Mouse (Mus musculus) midbrain, embryonic 13.5 days (tissue): Measurements from ENCODE around the gene Chst14. TPM values are rescaled to one million over a fixed set of nuclear protein-coding genes. Genes with fewer than 3 reads are reported as not detected.

Experiments used
- ATAC-seq: fragments of 200-750 bp; cut with Nextera tagmentation; 2 replicates; pipeline ENCODE4 v1.8.0; 2017; ENCODE audit warnings: mild to moderate bottlenecking, moderate TSS enrichment, moderate library complexity
- H3K27ac ChIP-seq: fragments of 300-500 bp; sonication (generic); 2 replicates; pipeline ENCODE4 v1.5.1; 2015; ENCODE audit warnings: inconsistent platforms, mild to moderate bottlenecking, moderate library complexity
- H3K27me3 ChIP-seq: fragments of 300-500 bp; sonication (generic); 2 replicates; pipeline ENCODE4 v1.6.1; 2015; ENCODE audit warnings: mild to moderate bottlenecking, inconsistent platforms
- H3K36me3 ChIP-seq: fragments of 300-500 bp; sonication (generic); 2 replicates; pipeline ENCODE4 v1.6.1; 2015; ENCODE audit warnings: mild to moderate bottlenecking, inconsistent platforms
- H3K4me1 ChIP-seq: fragments of 300-500 bp; sonication (generic); replicated peaks from 2 replicates; pipeline ENCODE4 v1.6.1; 2015; ENCODE audit warnings: inconsistent platforms
- H3K4me2 ChIP-seq: fragments of 300-500 bp; sonication (generic); replicated peaks from 2 replicates; pipeline ENCODE4 v1.6.1; 2015; ENCODE audit warnings: moderate library complexity, mild to moderate bottlenecking, inconsistent platforms
- H3K4me3 ChIP-seq: fragments of 300-500 bp; sonication (generic); replicated peaks from 2 replicates; pipeline ENCODE4 v1.5.1; 2015; ENCODE audit warnings: mild to moderate bottlenecking, inconsistent platforms
- H3K9ac ChIP-seq: fragments of 300-500 bp; sonication (generic); replicated peaks from 2 replicates; pipeline ENCODE4 v1.6.1; 2015; ENCODE audit warnings: mild to moderate bottlenecking, inconsistent platforms
- H3K9me3 ChIP-seq: fragments of 300-500 bp; sonication (generic); 2 replicates; pipeline ENCODE4 v1.6.1; 2016; ENCODE audit warnings: mild to moderate bottlenecking, inconsistent platforms
- WGBS: fragments of 180-500 bp; shearing (Covaris S2); methylation state at CpG from one replicate; pipeline ENCODE4 v1.1.7; 2015; 5-methylcytosine and 5-hydroxymethylcytosine counted together
- polyA plus RNA-seq: library from polyadenylated mRNA; unstranded; fragments of >200 nt; fragmentation: Nextera tagmentation; extraction: Ambion mirVana; gene quantifications from 2 replicates; pipeline ENCODE4 v1.2.1, GENCODE M21; 2015

Gene Chst14
- polyA plus RNA-seq = 6.2 and 6.6 TPM in 2 replicates

DNA sequence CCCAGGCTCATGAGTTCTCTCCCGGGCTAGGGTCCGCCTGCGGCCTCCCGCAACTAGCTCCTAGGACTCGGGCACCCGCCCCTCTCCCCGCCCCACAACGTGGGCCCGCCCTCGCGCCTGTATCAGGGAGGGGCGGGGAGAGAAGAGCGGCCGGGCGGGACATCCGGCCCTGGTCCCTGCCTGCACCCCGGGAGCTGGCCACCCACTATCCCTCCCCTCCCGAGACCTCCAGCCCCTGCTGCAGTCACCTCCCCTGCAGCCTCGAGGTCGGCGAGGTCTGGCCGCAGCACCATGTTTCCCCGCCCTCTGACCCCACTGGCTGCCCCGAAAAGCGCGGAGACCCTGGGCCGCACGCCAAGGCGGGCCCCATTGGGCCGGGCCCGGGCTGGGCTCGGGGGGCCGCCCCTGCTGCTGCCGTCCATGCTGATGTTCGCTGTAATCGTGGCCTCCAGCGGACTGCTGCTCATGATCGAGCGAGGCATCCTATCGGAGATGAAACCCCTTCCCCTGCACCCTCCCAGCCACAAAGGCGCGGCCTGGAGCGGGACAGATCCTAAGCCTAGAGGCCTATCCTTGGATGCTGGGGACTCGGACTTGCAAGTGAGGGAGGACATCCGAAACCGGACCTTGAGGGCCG, at the start of gene Chst14:
Chst14 (plus strand) TSS at position 136 of the 637 bp plus-strand sequence.
- peak within 1 kb of the TSS; percentile 92 for H3K4me2 ChIP-seq
- ATAC-seq = peak; percentile 86
- under 1% methylated on average over 47 of the region's 47 CpGs for WGBS

DNA sequence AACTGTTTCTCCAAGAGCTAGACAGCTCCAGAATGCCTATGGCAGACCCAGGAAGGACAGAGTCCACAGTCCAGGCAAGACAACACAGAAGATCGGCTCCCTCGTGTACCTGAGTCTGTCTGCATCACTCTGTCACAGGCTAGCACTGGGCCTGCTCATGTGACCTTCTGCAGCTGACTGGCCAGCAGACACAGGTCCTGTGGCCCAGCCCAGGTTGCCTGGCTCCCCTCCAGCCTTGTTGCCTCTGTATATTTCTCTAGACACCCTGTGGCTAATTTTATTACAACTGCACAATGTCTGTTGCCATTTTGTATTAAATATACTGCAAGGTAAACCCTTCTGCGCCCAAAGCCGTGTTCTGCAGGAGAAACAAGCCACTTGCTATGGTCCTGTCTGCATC, 45.3 kb upstream of the Chst14 start:
- WGBS = 88% methylated on average over 4 of the region's 4 CpGs
- ATAC-seq = no peak
- H3K4me2 ChIP-seq = no peak overlapping the region
- peaks cover 23% of the 10 kb centered on the region for H3K27me3 ChIP-seq
- H3K9me3 ChIP-seq = no peaks in the 10 kb centered on the region
- H3K27ac ChIP-seq = no peak overlapping the region
- H3K4me1 ChIP-seq = peaks cover 5% of the 10 kb centered on the region; the same call in 1 of the 2 replicates
- H3K36me3 ChIP-seq = peaks cover 27% of the 10 kb centered on the region
- H3K4me3 ChIP-seq = no peak overlapping the region
- no peak overlapping the region for H3K9ac ChIP-seq

More for the DNA sequence above, at the start of gene Chst14:
- Histone ChIP-seq H3K9me3 (no peaks in the 10 kb centered on the region), H3K36me3 (peaks cover 29% of the 10 kb centered on the region), H3K9ac (peak within 1 kb of the TSS; percentile 61), H3K27ac (no peak within 1 kb of the TSS), H3K27me3 (no peaks in the 10 kb centered on the region), H3K4me3 (peak within 1 kb of the TSS; percentile 61), H3K4me1 (peaks cover 35% of the 10 kb centered on the region)

DNA sequence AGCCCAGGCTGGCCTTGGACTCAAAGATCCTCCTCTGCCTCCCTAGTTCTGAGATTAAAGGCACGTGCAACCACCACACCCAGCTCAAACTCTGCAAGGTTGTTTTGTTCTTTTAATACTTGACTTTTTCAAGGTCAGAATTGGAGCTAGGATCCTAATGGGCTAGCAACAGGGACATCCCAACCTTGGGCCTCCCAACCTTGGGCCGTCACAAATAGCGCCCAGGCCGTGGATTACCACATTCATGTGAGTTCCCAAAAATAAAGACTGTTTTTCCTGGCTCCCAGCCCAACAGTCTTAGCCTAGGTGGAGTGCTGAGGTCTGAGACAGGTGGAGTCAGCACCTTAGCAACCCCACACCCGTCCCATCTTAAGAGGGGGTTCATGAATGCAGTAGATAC, 44.3 kb upstream of the Chst14 start:
- Histone ChIP-seq H3K4me1 (peaks cover 5% of the 10 kb centered on the region; the same call in 1 of the 2 replicates), H3K9me3 (no peaks in the 10 kb centered on the region), H3K27ac (no peak overlapping the region), H3K36me3 (peaks cover 19% of the 10 kb centered on the region), H3K27me3 (peaks cover 26% of the 10 kb centered on the region), H3K4me2 (no peak overlapping the region), H3K9ac (no peak overlapping the region), H3K4me3 (no peak overlapping the region)
- ATAC-seq = no peak
- 86% methylated on average over 5 of the region's 5 CpGs for WGBS

DNA sequence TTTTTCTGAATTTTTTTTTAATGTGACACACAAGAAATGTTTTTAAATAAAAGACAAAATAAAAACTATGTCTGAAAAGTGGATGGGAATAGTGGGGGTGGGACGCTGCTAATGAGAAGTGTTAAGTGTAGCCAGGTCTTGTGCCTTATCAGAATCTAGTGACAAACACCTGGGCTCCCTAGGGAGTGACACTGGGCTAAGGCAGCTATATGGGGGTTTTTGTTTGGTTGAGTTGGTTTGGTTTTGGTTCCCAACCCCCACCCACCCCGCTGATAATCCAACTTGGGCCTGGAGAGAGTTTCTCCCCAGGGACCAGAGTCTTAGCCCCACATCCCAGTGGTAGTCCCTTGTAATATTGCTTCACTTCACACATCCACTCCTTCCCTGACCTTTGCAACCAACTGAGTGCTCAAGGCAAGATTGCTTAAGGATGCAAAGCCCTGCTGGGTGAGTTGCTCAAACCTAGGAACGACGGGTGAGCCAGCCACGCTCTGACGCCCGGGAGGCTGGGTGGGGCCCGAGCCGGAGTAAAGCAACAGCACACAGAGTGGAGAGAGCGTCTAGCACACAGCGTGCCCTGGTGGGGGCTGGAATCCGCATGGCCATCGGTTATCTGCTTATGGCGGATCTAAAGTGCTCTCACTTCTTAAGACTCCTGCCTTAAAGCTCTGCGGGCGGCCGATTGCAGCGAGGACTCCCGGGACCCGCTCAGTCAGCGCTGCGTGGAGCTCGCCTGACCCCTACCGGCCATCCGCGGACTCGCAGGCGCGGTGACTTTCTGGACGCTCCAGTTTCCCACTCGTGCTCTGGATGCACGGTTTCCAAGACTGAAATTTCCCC, 43.2 kb upstream of the Chst14 start:
- Histone ChIP-seq H3K27me3 (peaks cover 31% of the 10 kb centered on the region), H3K36me3 (peaks cover 9% of the 10 kb centered on the region; the same call in 1 of the 2 replicates), H3K4me3 (peak overlapping the region; percentile 40), H3K4me1 (peaks cover 12% of the 10 kb centered on the region), H3K9me3 (no peaks in the 10 kb centered on the region), H3K4me2 (peak overlapping the region; percentile 72), H3K27ac (no peak overlapping the region), H3K9ac (peak overlapping the region; percentile 64)
- peak; percentile 89 for ATAC-seq
- WGBS = 2% methylated on average over 32 of the region's 32 CpGs

DNA sequence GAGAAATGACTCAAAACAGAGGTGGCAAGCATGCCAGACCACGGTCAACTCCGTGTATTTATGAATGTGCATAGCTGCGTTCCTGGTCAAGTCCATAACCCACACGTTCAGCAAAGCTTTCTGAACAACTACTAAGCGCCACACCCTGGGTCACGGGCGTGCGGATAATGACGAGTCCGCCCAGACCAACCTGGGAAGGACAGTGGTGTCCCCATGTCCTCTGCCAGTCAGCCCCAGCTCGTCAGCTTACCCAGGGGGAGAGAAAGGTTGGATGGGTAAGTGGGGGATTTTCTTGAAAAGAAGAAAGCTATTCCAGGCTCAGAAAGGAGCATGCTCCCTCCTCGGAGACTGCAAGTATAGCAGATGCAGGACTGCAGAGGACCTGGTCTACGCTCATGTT, 38.9 kb upstream of the Chst14 start:
- ATAC-seq = peak; percentile 35
- Histone ChIP-seq H3K9ac (peak overlapping the region; percentile 25; the same call in 1 of the 2 replicates), H3K27me3 (peaks cover 39% of the 10 kb centered on the region), H3K36me3 (no peaks in the 10 kb centered on the region), H3K4me1 (peaks cover 12% of the 10 kb centered on the region), H3K9me3 (no peaks in the 10 kb centered on the region), H3K4me2 (peak overlapping the region; percentile 33), H3K4me3 (no peak overlapping the region; the same call in 1 of the 2 replicates), H3K27ac (no peak overlapping the region)
- 69% methylated on average over 13 of the region's 13 CpGs for WGBS

DNA sequence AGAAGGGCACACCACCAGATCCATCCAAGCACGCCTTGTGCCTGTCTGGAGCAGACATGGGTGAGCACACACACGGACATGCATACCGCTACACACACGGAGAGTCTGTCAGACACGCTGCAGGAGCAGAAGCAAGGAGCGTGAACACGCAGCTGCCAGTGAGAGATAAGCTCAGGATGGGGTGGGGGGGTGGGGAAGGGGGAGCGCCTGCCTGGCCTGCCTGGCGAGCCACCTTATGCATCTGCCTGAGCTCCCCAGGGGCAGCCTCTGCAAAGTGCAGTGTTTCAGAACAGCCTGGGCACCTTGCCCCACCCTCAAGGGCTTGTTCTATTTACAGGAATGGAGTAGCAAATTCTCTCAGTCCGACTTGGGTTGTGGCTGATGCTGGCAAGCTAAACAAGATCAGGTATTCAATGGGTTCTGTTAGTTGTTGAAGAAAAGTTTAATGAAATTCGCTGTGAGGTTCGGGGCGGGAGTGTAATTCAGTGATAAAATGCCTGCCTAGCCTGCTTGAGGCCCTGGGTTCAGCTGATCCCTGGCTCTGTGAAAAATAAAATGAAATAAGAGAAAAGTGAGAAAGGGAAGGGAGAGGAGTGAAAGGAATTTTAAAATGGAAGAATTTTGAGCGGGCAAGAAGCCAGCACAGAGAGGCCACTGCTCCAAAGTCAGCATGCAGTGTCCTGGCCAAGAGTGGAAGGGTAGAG, 38.3 kb upstream of the Chst14 start:
- ATAC-seq = peak; percentile 66
- H3K9ac ChIP-seq = peak overlapping the region; percentile 25; the same call in 1 of the 2 replicates
- peak overlapping the region; percentile 33 for H3K4me2 ChIP-seq
- no peaks in the 10 kb centered on the region for H3K36me3 ChIP-seq
- no peak overlapping the region; the same call in 1 of the 2 replicates for H3K4me3 ChIP-seq
- 22% methylated on average over 14 of the region's 14 CpGs for WGBS
- H3K9me3 ChIP-seq = no peaks in the 10 kb centered on the region
- peaks cover 44% of the 10 kb centered on the region for H3K27me3 ChIP-seq
- no peak overlapping the region for H3K27ac ChIP-seq
- peaks cover 10% of the 10 kb centered on the region for H3K4me1 ChIP-seq

DNA sequence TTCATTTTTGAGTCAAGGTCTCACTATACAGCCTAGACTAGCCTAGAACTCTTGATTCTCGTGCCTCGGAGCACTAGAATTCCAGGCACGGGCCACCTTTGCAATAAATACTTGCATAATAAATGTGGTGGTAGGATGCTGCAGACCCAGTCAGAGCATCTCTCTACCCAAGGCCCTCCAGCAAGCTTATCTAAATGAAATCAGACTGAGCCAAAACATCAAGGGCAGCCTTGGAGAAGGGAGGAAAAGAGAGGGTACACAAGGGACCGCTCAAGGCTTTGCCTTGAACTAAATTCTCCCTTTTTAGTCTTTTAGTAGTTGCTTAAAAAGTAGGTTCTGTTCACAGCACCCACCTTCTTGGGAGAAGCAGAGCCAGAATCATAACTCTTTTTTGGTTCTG, 35.1 kb upstream of the Chst14 start:
- H3K9ac ChIP-seq = no peak overlapping the region
- H3K36me3 ChIP-seq = no peaks in the 10 kb centered on the region
- no peak overlapping the region for H3K4me2 ChIP-seq
- no peaks in the 10 kb centered on the region for H3K9me3 ChIP-seq
- ATAC-seq = no peak
- no peak overlapping the region for H3K4me3 ChIP-seq
- WGBS = 91% methylated on average over 4 of the region's 4 CpGs
- H3K27ac ChIP-seq = no peak overlapping the region
- peaks cover 9% of the 10 kb centered on the region for H3K4me1 ChIP-seq
- peaks cover 52% of the 10 kb centered on the region for H3K27me3 ChIP-seq

DNA sequence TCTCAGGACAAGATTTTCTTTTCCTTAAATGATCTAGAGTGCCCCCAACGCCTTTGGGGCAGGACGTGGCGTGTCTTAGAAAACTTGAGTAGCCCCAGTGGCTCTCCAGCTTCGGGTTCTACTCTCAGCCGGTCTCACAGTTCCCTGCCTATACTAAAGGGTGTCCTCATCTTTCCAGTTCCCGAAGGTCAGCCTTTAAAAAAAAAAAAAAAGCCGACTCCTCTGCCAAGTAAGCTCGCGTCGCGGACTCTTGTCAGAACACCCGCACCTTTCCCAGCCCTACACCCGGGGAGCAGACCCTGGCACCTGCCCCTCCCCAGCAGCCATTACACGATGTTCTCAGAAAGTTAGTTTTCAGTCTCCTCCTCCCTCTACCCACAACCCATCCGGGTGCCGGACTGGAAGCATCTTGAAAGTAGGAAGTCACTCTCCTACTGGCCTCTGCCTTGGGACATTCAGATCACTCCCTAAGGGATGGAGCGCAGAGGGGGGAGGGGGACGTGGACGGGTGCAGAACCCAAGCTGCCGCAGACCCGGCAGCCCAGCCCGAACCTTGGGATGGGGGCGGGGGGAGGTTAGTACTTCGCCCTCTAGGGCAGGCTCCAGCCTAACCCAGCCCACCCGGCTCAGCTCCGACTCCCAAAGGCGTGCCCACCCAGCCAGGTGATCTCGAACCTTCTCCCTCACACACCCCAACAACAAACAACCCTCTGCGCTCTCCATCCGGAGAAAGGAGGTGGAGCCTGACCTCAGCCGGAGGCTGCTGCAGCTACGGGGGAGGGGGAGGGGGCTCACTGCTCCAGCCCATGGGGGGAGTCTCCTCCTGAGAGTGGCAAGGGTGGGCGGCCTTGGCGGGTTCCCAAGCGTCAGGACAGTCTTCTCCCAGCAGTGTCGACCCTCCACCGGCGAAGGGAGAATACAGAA, 30.0 kb upstream of the Chst14 start:
- Histone ChIP-seq H3K27me3 (peaks cover 86% of the 10 kb centered on the region), H3K4me3 (peak overlapping the region; percentile 41), H3K9ac (peak overlapping the region; percentile 56), H3K36me3 (no peaks in the 10 kb centered on the region), H3K9me3 (no peaks in the 10 kb centered on the region), H3K27ac (no peak overlapping the region), H3K4me1 (peaks cover 40% of the 10 kb centered on the region), H3K4me2 (peak overlapping the region; percentile 63)
- WGBS = 1% methylated on average over 37 of the region's 38 CpGs
- 0 out of 2 replicates have a peak, but pooled peaks have one; percentile 3 for ATAC-seq

DNA sequence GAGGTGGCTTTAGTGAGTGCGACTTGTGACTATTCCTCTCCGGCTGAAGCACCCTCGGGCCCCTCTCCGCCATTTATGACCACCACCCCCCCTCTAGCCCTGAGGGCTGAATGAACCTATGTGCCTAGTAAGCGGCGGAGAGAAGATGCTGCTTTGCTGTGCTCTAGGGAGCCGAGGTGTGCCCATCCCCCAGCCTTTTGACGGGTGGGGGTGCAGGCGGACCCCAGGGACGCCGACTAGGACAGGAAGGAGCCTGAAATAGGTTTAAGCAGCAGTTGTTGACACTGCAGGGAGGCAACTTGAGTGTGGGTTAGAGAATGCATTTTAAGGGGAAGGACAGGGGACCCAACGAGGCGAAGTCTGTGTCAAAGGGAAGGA, 29.4 kb upstream of the Chst14 start:
- peak overlapping the region; percentile 63 for H3K4me2 ChIP-seq
- H3K36me3 ChIP-seq = no peaks in the 10 kb centered on the region
- H3K9me3 ChIP-seq = no peaks in the 10 kb centered on the region
- peak overlapping the region; percentile 41 for H3K4me3 ChIP-seq
- H3K4me1 ChIP-seq = peaks cover 40% of the 10 kb centered on the region
- no peak for ATAC-seq
- no peak overlapping the region for H3K27ac ChIP-seq
- H3K9ac ChIP-seq = peak overlapping the region; percentile 56
- H3K27me3 ChIP-seq = peaks cover 83% of the 10 kb centered on the region
- WGBS = under 1% methylated on average over 13 of the region's 13 CpGs

DNA sequence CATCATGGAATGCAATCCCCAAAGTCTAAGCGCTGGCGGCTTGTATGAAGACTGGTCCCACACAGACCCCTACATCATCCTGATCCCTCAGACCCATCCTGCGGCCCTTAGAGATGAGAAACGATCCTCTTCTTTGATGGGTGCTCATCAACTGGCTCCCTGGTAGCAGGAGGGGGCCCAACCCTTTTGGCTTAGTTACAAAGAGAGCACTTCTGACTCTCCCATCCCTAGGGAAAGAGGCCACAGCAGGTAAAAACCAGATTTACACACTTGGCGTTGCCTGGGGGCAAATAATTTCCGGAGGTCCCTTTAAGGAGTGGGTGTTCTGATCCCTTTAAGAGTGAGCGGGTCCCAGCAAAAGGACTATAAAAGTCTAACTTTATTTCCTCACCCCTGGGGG, 28.9 kb upstream of the Chst14 start:
- peak overlapping the region; percentile 56 for H3K9ac ChIP-seq
- peaks cover 79% of the 10 kb centered on the region for H3K27me3 ChIP-seq
- WGBS = 2% methylated on average over 7 of the region's 7 CpGs
- H3K4me2 ChIP-seq = peak overlapping the region; percentile 63
- H3K9me3 ChIP-seq = no peaks in the 10 kb centered on the region
- H3K4me3 ChIP-seq = peak overlapping the region; percentile 41
- no peak for ATAC-seq
- H3K36me3 ChIP-seq = no peaks in the 10 kb centered on the region
- peaks cover 40% of the 10 kb centered on the region for H3K4me1 ChIP-seq
- no peak overlapping the region for H3K27ac ChIP-seq

DNA sequence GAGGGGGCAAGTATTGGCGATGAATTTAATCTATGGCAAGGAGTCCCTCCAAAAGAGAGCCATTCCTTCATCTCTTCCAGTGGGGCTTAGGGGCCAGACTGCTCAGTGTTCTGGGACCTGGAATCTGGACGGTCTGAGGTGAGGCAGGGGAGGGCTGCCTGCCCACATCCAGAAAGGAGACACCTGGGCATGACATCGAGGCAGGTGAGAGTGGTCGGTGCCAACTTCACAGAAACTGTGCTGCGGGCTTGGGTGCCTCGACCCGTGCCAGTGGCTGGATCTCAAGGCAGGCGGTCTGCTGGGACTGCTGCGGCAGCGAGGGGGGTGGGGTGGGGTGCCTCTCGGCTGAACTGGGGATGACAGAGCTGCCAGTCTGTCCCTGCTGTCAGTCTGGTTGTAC, 28.5 kb upstream of the Chst14 start:
- WGBS = 2% methylated on average over 11 of the region's 11 CpGs
- no peak overlapping the region for H3K4me2 ChIP-seq

More for the DNA sequence above, 28.5 kb upstream of the Chst14 start:
- H3K27me3 ChIP-seq = peaks cover 75% of the 10 kb centered on the region
- H3K4me3 ChIP-seq = no peak overlapping the region
- H3K4me1 ChIP-seq = peaks cover 43% of the 10 kb centered on the region
- no peaks in the 10 kb centered on the region for H3K36me3 ChIP-seq
- H3K27ac ChIP-seq = no peak overlapping the region
- no peaks in the 10 kb centered on the region for H3K9me3 ChIP-seq
- ATAC-seq = no peak
- no peak overlapping the region for H3K9ac ChIP-seq
